Mouse (Mus musculus) kidney, postnatal 10 days (tissue): ENCODE results near the gene Padi2.

Source experiments
- DNase-seq: peaks from one replicate; pipeline ENCODE4 v3.0.0; 2021; ENCODE audit warnings: mixed read lengths

Padi2 gene

DNA sequence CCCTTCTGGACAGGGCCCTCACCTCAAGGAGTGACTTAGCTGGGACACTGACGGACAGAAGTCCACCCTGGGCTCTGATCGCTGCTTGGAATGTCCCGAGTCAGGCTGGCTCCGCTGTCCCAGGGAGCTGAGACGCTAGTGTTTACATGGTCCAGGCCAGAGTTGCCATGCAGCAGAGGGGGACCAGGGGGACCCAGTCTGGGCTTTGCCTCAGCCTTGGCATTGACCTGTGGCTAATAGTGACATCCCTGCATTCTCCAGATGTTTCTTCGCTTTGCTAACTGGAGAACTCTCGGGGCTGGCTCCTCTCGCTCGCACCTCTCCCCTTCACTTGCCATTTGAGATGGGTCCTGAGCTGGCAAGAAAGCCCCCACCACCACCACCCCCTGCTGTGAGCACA is 22.2 kb downstream of the Padi2 start:
- DNase-seq = no peak

DNA sequence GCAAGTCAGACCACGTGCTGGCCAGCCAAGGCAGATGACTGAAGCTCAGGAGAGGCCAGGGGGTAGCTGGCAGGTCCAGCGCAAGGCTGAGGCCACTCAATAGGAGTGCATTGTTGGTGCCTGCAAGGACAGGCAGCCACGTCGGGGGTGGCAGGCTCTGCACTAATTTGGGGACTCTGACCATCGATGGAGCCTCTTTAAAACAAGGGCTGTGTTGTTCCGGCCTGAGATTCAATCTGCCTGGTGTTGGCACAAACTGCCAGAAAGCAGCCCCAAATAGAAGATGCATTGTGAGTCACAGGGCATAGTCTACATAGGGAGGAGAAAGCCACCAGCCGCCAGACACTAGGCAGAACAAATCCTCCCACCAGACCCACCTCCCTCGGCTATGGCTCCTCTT is 23.6 kb downstream of the Padi2 start:
- no peak for DNase-seq

- DNase-seq = no peak
These were observed 24.8 kb downstream of the Padi2 start for GRCm38 (mm10) chr4:140930900-140931470.

DNA sequence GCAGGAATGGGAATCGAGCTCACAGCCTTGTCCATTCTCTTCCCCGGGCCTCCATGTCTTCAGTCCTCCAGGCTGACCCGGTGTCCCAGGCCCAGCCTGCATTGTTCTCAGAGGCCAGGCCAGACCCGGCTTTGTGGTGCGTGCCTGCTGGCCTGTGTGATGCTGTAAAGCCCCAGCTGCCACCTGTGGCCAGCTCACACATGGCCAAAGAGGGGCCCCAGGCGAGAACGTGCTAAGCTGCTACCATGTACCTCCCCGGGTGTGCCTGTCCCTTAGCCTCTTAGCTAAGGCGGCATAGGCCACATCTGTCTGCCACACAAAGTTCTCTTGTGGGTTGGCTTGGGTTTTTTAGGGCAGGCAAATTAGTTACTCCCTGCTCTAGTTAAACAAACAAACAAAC is 29.5 kb downstream of the Padi2 start:
- DNase-seq = no peak

- DNase-seq = no peak
These were observed 38.2 kb downstream of the Padi2 start for GRCm38 (mm10) chr4:140944356-140944755.

DNA sequence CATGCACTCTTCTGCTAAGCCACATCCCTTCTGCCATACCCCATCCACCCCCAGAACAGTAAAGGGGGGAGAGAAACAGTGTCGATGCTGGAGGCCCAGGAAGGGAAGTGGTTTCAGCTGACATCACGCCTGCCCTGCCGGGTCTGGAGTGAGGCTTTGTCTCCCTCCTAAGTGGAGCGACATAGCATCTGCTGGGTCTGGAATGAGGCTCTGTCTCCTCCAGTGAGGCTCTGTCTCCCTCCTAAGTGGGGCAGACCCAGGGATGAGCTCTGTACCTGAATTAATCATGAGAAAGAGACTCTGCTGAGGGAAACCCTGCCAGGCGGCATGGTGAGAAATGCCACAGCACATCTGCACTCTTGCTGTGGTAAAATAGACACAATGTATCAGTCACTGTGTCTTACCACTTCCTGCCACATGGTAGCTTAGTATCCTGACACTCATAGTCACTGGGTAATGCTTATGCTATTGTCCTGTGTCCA is 38.9 kb downstream of the Padi2 start:
- no peak for DNase-seq

DNA sequence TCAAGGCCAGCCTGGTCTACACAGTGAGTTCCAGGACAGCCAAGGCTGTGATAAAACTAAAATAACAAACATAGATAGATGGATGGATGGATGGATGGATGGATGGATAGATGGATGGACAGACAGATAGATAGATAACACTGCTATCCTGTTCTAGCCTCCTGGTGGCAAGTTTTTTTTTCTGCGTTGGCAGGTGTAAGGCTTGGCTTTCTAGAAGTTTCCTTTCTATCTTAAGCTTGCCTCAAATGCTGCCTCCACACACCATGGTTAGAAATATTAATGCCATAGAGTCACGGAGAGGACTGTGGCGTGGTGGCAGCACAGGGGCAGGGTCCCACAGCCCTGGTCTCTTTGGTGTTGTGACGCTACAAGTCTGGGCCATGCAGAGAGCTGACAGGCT is 39.4 kb downstream of the Padi2 start:
- DNase-seq = no peak

DNA sequence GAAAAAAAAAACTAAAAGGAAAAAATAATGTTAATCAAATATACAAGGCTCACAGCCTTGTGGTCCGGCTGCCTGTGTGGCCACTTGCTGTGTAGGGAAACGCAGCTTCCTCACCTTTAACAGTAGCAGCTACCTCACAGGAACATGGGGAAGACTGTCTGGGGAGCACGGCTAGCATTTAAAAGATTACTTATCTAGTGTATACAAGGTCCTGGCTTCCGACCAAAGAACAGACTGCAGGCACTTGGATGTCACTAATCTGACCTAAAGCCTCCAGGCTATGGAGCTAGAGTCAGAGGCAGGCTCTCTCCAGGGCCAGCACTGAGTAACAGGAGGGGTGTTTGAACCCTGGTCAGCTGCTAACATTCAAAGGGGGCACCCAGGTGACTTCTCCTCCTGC is 39.9 kb downstream of the Padi2 start:
- no peak for DNase-seq

GRCm38 (mm10) chr4:140946580-140947205 is 40.5 kb downstream of the Padi2 start:
- no peak for DNase-seq

DNA sequence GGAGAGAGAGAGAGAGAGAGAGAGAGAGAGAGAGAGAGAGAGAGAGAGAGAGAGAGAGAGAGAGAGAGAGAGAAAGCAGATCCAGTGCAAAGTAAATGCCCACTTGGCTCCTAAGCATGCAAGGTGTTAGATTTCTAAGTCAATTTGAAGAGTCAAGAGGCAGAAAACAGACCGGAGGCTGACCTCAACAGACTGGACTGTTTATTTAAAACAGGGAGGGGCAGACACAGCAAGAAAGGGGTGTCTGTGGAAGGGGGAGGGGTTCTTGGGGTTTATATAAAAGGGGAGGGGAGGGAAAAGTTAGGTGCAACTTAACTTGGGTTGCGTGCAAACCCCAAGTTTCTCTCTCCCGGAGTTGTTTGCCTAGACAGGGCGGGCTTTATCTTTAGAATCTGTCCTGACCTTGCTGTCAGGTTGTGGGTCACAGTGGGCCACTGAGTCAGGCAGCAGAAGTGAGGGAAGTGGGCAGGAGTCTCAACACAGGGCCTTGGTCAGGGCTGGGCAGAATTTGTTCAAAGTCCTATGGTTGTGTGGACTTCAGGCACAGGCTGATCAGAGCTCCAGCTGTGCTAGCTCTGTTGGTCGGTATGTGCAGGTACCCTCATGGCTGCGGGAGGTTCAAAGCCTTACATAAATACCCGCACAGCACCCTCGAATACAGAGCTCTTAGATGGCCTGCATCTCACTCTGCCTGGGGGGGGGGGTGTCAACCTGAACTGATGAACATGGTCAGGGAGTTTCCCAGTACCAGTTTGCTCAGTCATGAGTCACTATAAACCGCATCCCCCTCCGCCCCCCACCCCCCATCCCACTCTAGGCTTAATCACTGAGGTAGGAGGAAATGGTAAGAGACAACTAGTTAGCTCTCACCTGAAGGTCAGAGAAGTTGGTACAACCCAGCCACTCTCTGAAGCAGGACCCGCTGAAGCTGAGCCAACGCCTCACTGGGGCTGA is 41.6 kb downstream of the Padi2 start:
- DNase-seq = no peak

DNA sequence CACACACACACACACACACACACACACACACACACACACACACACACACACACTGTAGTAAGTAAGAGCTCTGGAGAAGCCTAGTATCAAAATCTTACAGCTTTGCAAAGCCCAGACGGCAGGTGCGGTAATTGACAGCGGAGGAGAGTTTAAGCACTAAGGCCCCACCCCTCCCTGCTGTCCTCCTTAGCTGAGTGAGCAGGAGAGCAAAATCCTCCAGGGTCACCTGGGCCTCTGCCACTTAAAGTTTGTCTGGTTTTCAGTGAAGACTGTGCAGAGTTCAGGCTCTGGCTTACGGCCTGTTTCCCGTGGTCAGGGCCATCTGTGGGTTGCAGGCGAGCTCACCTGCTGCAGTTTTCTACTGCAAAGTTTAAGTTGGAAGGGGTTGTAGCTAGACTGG is 42.3 kb downstream of the Padi2 start:
- peak; percentile 57 for DNase-seq

GRCm38 (mm10) chr4:140949052-140949451 is 42.9 kb downstream of the Padi2 start:
- no peak for DNase-seq

DNA sequence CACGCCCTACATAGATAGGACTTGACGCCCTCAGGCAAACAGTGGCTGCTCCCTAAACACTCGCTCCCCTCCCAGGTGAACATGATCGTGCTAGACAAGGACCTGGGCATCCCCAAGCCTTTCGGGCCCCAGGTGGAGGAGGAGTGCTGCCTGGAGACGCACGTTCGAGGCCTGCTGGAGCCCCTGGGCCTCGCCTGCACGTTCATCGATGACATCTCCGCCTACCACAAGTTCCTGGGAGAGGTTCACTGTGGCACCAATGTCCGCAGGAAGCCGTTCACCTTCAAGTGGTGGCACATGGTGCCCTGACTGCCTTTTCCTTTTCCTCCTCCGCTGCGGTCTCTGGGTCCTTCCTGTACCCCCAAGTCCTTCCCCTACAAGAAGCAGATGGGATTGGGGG is 43.5 kb downstream of the Padi2 start:
- DNase-seq = no peak

DNA sequence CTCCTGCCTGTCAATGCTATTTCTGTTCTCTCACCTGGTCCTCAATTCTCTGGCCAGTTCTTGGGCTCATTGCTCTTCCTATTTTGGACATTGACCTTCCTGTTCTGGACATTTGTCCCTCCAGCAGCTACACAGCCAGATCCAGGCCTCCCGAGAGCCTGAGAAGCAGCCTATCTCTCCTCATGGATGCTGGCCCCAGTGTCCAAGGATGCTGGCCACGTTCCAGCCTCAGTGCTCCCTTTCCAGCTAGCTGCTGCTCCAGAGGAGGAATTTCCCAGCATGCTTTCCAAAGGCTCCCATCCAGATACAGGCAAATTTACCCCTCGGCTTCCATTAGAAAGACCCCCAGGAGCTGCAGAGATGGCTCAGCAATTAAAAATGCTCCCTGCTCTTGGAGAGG is 44.4 kb downstream of the Padi2 start:
- DNase-seq = peak; percentile 79

- DNase-seq = no peak
These were observed 45.9 kb downstream of the Padi2 start for GRCm38 (mm10) chr4:140951861-140952641.

GRCm38 (mm10) chr4:140957131-140957702 is 51.1 kb downstream of the Padi2 start:
- no peak for DNase-seq

DNA sequence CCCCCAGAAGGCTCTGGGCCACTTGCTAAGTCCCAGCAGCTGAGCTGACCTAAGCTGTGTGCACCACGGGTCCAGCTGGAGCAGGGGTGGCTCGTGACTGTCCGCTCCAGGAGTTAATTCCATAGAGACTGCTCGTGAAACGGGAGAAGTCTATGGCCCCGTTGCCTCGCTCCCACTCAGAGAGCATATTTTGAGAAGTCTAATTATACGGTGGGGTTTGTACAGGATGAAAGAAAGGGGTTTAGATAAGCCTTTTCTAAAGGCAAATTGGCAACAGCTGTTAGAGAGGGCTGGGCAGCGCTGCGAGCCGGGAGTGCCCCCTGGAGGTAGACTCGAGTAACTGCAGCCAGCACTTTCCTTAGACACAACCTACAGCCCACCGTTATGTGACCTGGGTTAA is 51.6 kb downstream of the Padi2 start:
- DNase-seq = peak; percentile 80

GRCm38 (mm10) chr4:140958319-140958718 is 52.2 kb downstream of the Padi2 start:
- no peak for DNase-seq

GRCm38 (mm10) chr4:140959128-140959679 is 53.1 kb downstream of the Padi2 start:
- no peak for DNase-seq

- DNase-seq = no peak
These were observed 53.8 kb downstream of the Padi2 start for GRCm38 (mm10) chr4:140959715-140960479.

GRCm38 (mm10) chr4:140960781-140961466 is 54.8 kb downstream of the Padi2 start, which contains the start of gene Sdhb:
Gene Sdhb, plus strand, starts transcription at chr4:140961203.
- DNase-seq = peak; percentile 98
